Mouse (Mus musculus) liver, embryonic 15.5 days (tissue): ENCODE measurements at regions not wholly inside any gene's neighbourhood (a gene's known extent, or its start where the extent isn't known, plus 50 kb on each side); places are given as distances from the start of the nearest gene placed in this dataset.

Source experiments
- ATAC-seq: fragments of 200-750 bp; cut with Nextera tagmentation; 2 replicates; pipeline ENCODE4 v1.8.0; 2017; ENCODE audit warnings: moderate number of reproducible peaks, mild to moderate bottlenecking, moderate library complexity; ENCODE audit not compliant: insufficient read depth
- H3K27ac ChIP-seq: fragments of 300-500 bp; sonication (generic); replicated peaks from 2 replicates; pipeline ENCODE4 v1.5.1; 2015; ENCODE audit warnings: mild to moderate bottlenecking, inconsistent platforms
- H3K27me3 ChIP-seq: fragments of 300-500 bp; sonication (generic); 2 replicates; pipeline ENCODE4 v1.6.1; 2015; ENCODE audit warnings: mild to moderate bottlenecking, inconsistent platforms
- H3K36me3 ChIP-seq: fragments of 300-500 bp; sonication (generic); replicated peaks from 2 replicates; pipeline ENCODE4 v1.6.1; 2015; ENCODE audit warnings: moderate library complexity, mild to moderate bottlenecking, inconsistent platforms
- H3K4me1 ChIP-seq: fragments of 300-500 bp; sonication (generic); replicated peaks from 2 replicates; pipeline ENCODE4 v1.6.1; 2015; ENCODE audit warnings: inconsistent platforms
- H3K4me2 ChIP-seq: fragments of 300-500 bp; sonication (generic); 2 replicates; pipeline ENCODE4 v1.6.1; 2015; ENCODE audit warnings: moderate library complexity, mild to moderate bottlenecking, inconsistent platforms
- H3K4me3 ChIP-seq: fragments of 300-500 bp; sonication (generic); replicated peaks from 2 replicates; pipeline ENCODE4 v1.5.1; 2015; ENCODE audit warnings: mild to moderate bottlenecking, inconsistent platforms
- H3K9ac ChIP-seq: fragments of 300-500 bp; sonication (generic); 2 replicates; pipeline ENCODE4 v1.6.1; 2015; ENCODE audit warnings: moderate library complexity, mild to moderate bottlenecking, inconsistent platforms
- H3K9me3 ChIP-seq: fragments of 300-500 bp; sonication (generic); replicated peaks from 2 replicates; pipeline ENCODE4 v1.6.1; 2016; ENCODE audit warnings: inconsistent platforms
- WGBS: fragments of 180-500 bp; shearing (Covaris S2); methylation state at CpG from one replicate; pipeline ENCODE4 v1.1.7; 2015; ENCODE audit warnings: mixed read lengths; ENCODE audit not compliant: insufficient replicate concordance; 5-methylcytosine and 5-hydroxymethylcytosine counted together

- Histone ChIP-seq H3K36me3 (no peaks in the 10 kb centered on the region), H3K4me2 (no peak overlapping the region), H3K4me1 (0 out of 2 replicates have a peak, but pooled peaks cover 7% of the 10 kb centered on the region), H3K4me3 (no peak overlapping the region), H3K9ac (no peak overlapping the region), H3K27me3 (peaks cover 23% of the 10 kb centered on the region), H3K9me3 (no peaks in the 10 kb centered on the region), H3K27ac (no peak overlapping the region)
- 11% methylated on average over 10 of the region's 10 CpGs for WGBS
- no peak for ATAC-seq
Measured at GRCm38 (mm10) chr9:61694206-61694605, 220.1 kb downstream of the Rplp1 start.

DNA sequence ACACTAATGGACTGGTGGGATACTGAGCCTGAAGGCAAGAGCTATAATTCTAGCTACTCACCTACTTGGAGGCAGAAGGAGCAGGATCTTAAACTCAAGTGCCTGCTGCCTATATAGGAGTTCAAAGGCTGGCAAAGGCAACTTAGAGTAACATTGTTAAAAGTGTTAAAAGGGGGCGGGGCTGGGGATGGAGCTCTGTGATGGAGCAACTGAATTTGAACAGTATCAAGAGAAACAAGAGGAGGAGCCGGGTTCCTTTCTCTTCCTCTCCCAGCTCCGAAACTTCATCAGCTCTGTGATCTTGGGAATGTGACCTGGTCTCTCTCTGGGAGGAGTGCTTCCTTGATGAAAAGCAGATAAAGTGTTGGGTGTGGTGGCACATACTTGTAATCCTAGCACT is 223.6 kb downstream of the Rplp1 start:
- no peak for ATAC-seq
- Histone ChIP-seq H3K9me3 (no peaks in the 10 kb centered on the region), H3K4me1 (0 out of 2 replicates have a peak, but pooled peaks cover 7% of the 10 kb centered on the region), H3K27ac (no peak overlapping the region), H3K9ac (no peak overlapping the region), H3K27me3 (peaks cover 15% of the 10 kb centered on the region; the same call in 1 of the 2 replicates), H3K4me2 (no peak overlapping the region), H3K36me3 (no peaks in the 10 kb centered on the region), H3K4me3 (no peak overlapping the region)
- WGBS = 51% methylated on average over 3 of the region's 3 CpGs

GRCm38 (mm10) chr9:61689939-61690338 is 224.4 kb downstream of the Rplp1 start:
- WGBS = 70% methylated on average over 7 of the region's 7 CpGs
- no peak overlapping the region for H3K4me3 ChIP-seq
- no peak for ATAC-seq
- H3K27ac ChIP-seq = no peak overlapping the region
- H3K9me3 ChIP-seq = no peaks in the 10 kb centered on the region
- H3K27me3 ChIP-seq = peaks cover 15% of the 10 kb centered on the region; the same call in 1 of the 2 replicates
- H3K4me2 ChIP-seq = no peak overlapping the region
- H3K4me1 ChIP-seq = no peaks in the 10 kb centered on the region
- no peak overlapping the region for H3K9ac ChIP-seq
- no peaks in the 10 kb centered on the region for H3K36me3 ChIP-seq

- no peak overlapping the region for H3K27ac ChIP-seq
- no peak overlapping the region for H3K4me2 ChIP-seq
- H3K27me3 ChIP-seq = peaks cover 15% of the 10 kb centered on the region; the same call in 1 of the 2 replicates
- H3K9me3 ChIP-seq = no peaks in the 10 kb centered on the region
- WGBS = 41% methylated on average over 5 of the region's 5 CpGs
- no peaks in the 10 kb centered on the region for H3K36me3 ChIP-seq
- no peaks in the 10 kb centered on the region for H3K4me1 ChIP-seq
- no peak overlapping the region for H3K4me3 ChIP-seq
- H3K9ac ChIP-seq = no peak overlapping the region
- no peak for ATAC-seq
Measured at GRCm38 (mm10) chr9:61689516-61689915, 224.8 kb downstream of the Rplp1 start.

- 50% methylated on average over 4 of the region's 4 CpGs for WGBS
Measured at GRCm38 (mm10) chr9:61683557-61683956, 230.8 kb downstream of the Rplp1 start.

GRCm38 (mm10) chr9:61682744-61683259 is 231.5 kb downstream of the Rplp1 start:
- H3K4me3 ChIP-seq = no peak overlapping the region
- H3K27me3 ChIP-seq = peaks cover 3% of the 10 kb centered on the region; the same call in 1 of the 2 replicates
- no peak overlapping the region for H3K27ac ChIP-seq
- H3K36me3 ChIP-seq = no peaks in the 10 kb centered on the region
- H3K9me3 ChIP-seq = no peaks in the 10 kb centered on the region
- H3K9ac ChIP-seq = no peak overlapping the region
- WGBS = 30% methylated on average over 5 of the region's 5 CpGs
- H3K4me2 ChIP-seq = no peak overlapping the region
- H3K4me1 ChIP-seq = no peaks in the 10 kb centered on the region
- ATAC-seq = no peak

More at GRCm38 (mm10) chr9:61683557-61683956, 230.8 kb downstream of the Rplp1 start:
- no peak for ATAC-seq
- no peaks in the 10 kb centered on the region for H3K4me1 ChIP-seq
- H3K4me3 ChIP-seq = no peak overlapping the region
- H3K9ac ChIP-seq = no peak overlapping the region
- H3K9me3 ChIP-seq = no peaks in the 10 kb centered on the region
- peaks cover 3% of the 10 kb centered on the region; the same call in 1 of the 2 replicates for H3K27me3 ChIP-seq
- no peak overlapping the region for H3K27ac ChIP-seq
- no peaks in the 10 kb centered on the region for H3K36me3 ChIP-seq
- H3K4me2 ChIP-seq = no peak overlapping the region

- H3K27me3 ChIP-seq = peaks cover 3% of the 10 kb centered on the region; the same call in 1 of the 2 replicates
- H3K4me3 ChIP-seq = no peak overlapping the region
- H3K9ac ChIP-seq = no peak overlapping the region
- H3K4me2 ChIP-seq = no peak overlapping the region
- WGBS = 21% methylated on average over 4 of the region's 4 CpGs
- no peaks in the 10 kb centered on the region for H3K36me3 ChIP-seq
- H3K27ac ChIP-seq = no peak overlapping the region
- no peaks in the 10 kb centered on the region for H3K4me1 ChIP-seq
- no peaks in the 10 kb centered on the region for H3K9me3 ChIP-seq
- no peak for ATAC-seq
Measured at GRCm38 (mm10) chr9:61682316-61682715, 232.0 kb downstream of the Rplp1 start.

- Histone ChIP-seq H3K27ac (no peak overlapping the region), H3K4me1 (no peaks in the 10 kb centered on the region), H3K4me3 (no peak overlapping the region), H3K9me3 (no peaks in the 10 kb centered on the region), H3K9ac (no peak overlapping the region), H3K4me2 (no peak overlapping the region), H3K27me3 (peaks cover 3% of the 10 kb centered on the region; the same call in 1 of the 2 replicates), H3K36me3 (no peaks in the 10 kb centered on the region)
- ATAC-seq = no peak
- 31% methylated on average over 5 of the region's 5 CpGs for WGBS
Measured at GRCm38 (mm10) chr9:61681406-61681805, 232.9 kb downstream of the Rplp1 start.

DNA sequence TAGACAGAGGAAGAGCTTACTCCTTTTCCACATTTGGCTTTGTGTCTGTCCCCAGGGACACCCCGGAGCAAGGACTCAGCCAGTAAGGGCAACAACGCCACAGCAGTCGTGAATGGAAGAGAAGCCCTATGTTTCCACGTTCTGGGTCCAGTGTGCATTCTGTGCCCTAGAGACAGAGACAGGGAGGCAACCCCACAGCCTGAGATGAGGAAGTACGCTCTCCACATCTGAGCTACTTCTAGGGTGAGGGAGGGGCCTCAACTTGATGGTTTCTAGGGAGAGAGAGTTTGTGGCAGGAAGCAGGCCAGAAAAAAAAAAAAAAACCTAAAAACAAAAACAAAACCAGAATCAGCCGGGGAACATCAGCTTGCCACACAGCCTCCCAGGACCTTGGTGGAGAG is 233.4 kb downstream of the Rplp1 start:
- Histone ChIP-seq H3K36me3 (no peaks in the 10 kb centered on the region), H3K27ac (no peak overlapping the region), H3K9me3 (no peaks in the 10 kb centered on the region), H3K4me1 (no peaks in the 10 kb centered on the region), H3K4me2 (no peak overlapping the region), H3K27me3 (peaks cover 3% of the 10 kb centered on the region; the same call in 1 of the 2 replicates), H3K4me3 (no peak overlapping the region), H3K9ac (no peak overlapping the region)
- ATAC-seq = no peak
- WGBS = 21% methylated on average over 6 of the region's 6 CpGs

DNA sequence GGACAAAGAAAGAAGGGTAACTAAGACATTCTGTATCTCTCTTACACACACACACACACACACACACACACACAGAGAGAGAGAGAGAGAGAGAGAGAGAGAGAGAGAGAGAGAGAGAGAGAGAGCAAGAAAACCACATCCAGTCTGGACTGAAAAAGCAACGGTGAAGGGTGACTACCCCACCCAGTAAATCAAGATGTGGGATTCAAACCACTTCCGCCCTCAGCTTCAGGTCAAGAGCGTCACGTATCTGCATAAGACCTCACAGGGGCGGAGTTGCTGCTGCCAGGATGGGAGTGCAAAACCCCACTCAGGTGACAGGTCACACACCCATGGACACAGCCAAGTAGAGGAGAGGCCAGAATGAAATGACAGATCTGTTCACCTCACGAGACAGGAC is 234.7 kb downstream of the Rplp1 start:
- Histone ChIP-seq H3K27me3 (peaks cover 3% of the 10 kb centered on the region; the same call in 1 of the 2 replicates), H3K9ac (no peak overlapping the region), H3K9me3 (no peaks in the 10 kb centered on the region), H3K4me2 (no peak overlapping the region), H3K36me3 (no peaks in the 10 kb centered on the region), H3K4me3 (no peak overlapping the region), H3K27ac (no peak overlapping the region), H3K4me1 (no peaks in the 10 kb centered on the region)
- no peak for ATAC-seq
- WGBS = 15% methylated on average over 6 of the region's 6 CpGs

DNA sequence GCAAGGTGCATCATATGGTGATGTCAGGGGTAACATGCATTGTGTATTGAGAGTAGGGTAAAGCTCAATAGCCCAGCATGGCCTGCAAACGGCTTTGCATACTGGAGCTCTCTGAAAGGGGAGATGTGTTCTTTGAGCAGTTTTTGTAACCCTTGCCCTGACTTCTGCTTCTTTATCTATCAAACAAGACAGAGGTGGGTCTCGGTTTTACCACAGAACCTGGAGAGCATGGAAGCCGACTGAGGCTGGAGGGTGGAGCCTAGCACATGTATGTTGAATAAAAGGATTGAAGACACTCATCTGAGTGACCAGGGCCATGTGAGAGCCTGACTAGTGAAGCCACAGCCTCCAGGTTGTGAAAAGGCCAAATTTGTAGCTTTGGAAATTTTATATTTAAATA is 236.7 kb downstream of the Rplp1 start:
- WGBS = 23% methylated on average over 3 of the region's 3 CpGs
- Histone ChIP-seq H3K9ac (no peak overlapping the region), H3K9me3 (no peaks in the 10 kb centered on the region), H3K27ac (no peak overlapping the region), H3K36me3 (no peaks in the 10 kb centered on the region), H3K27me3 (no peaks in the 10 kb centered on the region), H3K4me2 (no peak overlapping the region), H3K4me1 (no peaks in the 10 kb centered on the region), H3K4me3 (no peak overlapping the region)
- ATAC-seq = no peak

DNA sequence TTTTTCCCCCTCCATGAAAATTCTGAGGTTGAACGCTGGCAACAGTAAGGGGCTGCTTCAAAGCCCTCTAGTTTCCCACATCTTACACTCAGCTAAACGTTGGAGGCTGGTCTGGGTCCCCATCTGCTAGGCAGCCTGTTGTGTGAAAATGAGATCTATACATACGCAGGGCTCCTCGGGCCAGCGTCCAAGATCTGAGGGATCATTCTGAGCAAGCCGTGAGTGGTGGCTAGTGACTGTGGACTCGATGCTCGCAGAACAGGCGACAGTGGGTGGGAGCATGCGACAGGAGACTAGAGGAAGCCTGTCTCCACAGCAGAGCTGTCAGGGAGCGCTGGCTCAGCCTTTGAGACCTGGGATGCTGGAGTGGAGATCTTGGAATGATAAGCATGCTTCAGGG is 237.3 kb downstream of the Rplp1 start:
- Histone ChIP-seq H3K27me3 (no peaks in the 10 kb centered on the region), H3K4me1 (no peaks in the 10 kb centered on the region), H3K4me2 (no peak overlapping the region), H3K4me3 (no peak overlapping the region), H3K9ac (no peak overlapping the region), H3K36me3 (no peaks in the 10 kb centered on the region), H3K9me3 (no peaks in the 10 kb centered on the region), H3K27ac (no peak overlapping the region)
- ATAC-seq = no peak
- WGBS = 70% methylated on average over 11 of the region's 11 CpGs
